Mouse (Mus musculus) stomach, postnatal 0 days (tissue): ENCODE data around the gene Ptprcap. TPM values are rescaled to one million over a fixed set of nuclear protein-coding genes. Genes with fewer than 3 reads are reported as not detected.

ENCODE experiments used
- ATAC-seq: fragments of 200-750 bp; cut with Nextera tagmentation; 2 replicates; pipeline ENCODE4 v1.8.0; 2017; ENCODE audit not compliant: low FRiP score, low TSS enrichment
- DNase-seq: peaks from one replicate; pipeline ENCODE4 v3.0.0-alpha.2; 2016; ENCODE audit warnings: low spot score
- H3K27ac ChIP-seq: fragments of 300-500 bp; sonication (generic); replicated peaks from 2 replicates; pipeline ENCODE4 v1.5.1; 2014; ENCODE audit warnings: mild to moderate bottlenecking, control low read depth
- H3K27me3 ChIP-seq: fragments of 300-500 bp; sonication (generic); 2 replicates; pipeline ENCODE4 v1.6.1; 2014; ENCODE audit warnings: low read length; ENCODE audit not compliant: control insufficient read depth, insufficient read depth
- H3K36me3 ChIP-seq: fragments of 300-500 bp; sonication (generic); 2 replicates; pipeline ENCODE4 v1.6.1; 2014; ENCODE audit warnings: low read length, mixed read lengths; ENCODE audit not compliant: control insufficient read depth, insufficient read depth
- H3K4me1 ChIP-seq: fragments of 300-500 bp; sonication (generic); replicated peaks from 2 replicates; pipeline ENCODE4 v1.6.1; 2014; ENCODE audit warnings: antibody characterized with exemption; ENCODE audit not compliant: control insufficient read depth, insufficient read depth
- H3K4me2 ChIP-seq: fragments of 300-500 bp; sonication (generic); replicated peaks from 2 replicates; pipeline ENCODE4 v1.6.1; 2014; ENCODE audit warnings: low read depth, mild to moderate bottlenecking, control low read depth, moderate library complexity
- H3K4me3 ChIP-seq: fragments of 300-500 bp; sonication (generic); 2 replicates; pipeline ENCODE4 v1.5.1; 2014; ENCODE audit warnings: low read depth, low read length, control low read depth
- H3K9ac ChIP-seq: fragments of 300-500 bp; sonication (generic); 2 replicates; pipeline ENCODE4 v1.6.1; 2014; ENCODE audit warnings: mild to moderate bottlenecking, low read length, control low read depth, mixed read lengths
- H3K9me3 ChIP-seq: fragments of 300-500 bp; sonication (generic); 2 replicates; pipeline ENCODE4 v1.6.1; 2016; ENCODE audit warnings: low read length; ENCODE audit not compliant: control insufficient read depth
- CTCF ChIP-seq: IDR thresholded peaks from 2 replicates; pipeline ENCODE4 v1.5.1; 2016; ENCODE audit warnings: antibody characterized with exemption, low read depth, mild to moderate bottlenecking, moderate library complexity
- EP300 ChIP-seq: optimal IDR thresholded peaks from 2 replicates; pipeline ENCODE3; 2016; ENCODE audit warnings: antibody characterized with exemption
- WGBS: fragments of 180-500 bp; shearing (Covaris S2); extraction: QIAGEN DNeasy Blood & Tissue Kit; methylation state at CpG from one replicate; pipeline ENCODE4 v1.1.7; 2014; 5-methylcytosine and 5-hydroxymethylcytosine counted together
- polyA plus RNA-seq: library from polyadenylated mRNA; unstranded; fragments of >200 nt; fragmentation: Nextera tagmentation; extraction: Ambion mirVana; gene quantifications from 2 replicates; pipeline ENCODE4 v1.2.1, GENCODE M21; 2015

Ptprcap gene
- polyA plus RNA-seq, 1 experiment from 2014 or later = 1.3 TPM

GRCm38 (mm10) chr19:4155223-4156072 is 2.0 kb downstream of the Ptprcap start:
- no peaks in the 10 kb centered on the region for H3K9me3 ChIP-seq
- TF ChIP-seq EP300 (no peak), CTCF (no peak)
- 80% methylated on average over 6 of the region's 6 CpGs for WGBS
- no peak overlapping the region for H3K9ac ChIP-seq
- DNase-seq (no peak), ATAC-seq (no peak)
- no peak overlapping the region for H3K27ac ChIP-seq
- no peaks in the 10 kb centered on the region for H3K4me1 ChIP-seq
- no peak overlapping the region for H3K4me3 ChIP-seq
- no peaks in the 10 kb centered on the region for H3K27me3 ChIP-seq
- no peak overlapping the region for H3K4me2 ChIP-seq
- H3K36me3 ChIP-seq = peaks cover 34% of the 10 kb centered on the region

GRCm38 (mm10) chr19:4156073-4156579 is 2.7 kb downstream of the Ptprcap start:
- peaks cover 30% of the 10 kb centered on the region for H3K36me3 ChIP-seq

GRCm38 (mm10) chr19:4156771-4157170 is 3.4 kb downstream of the Ptprcap start:
- H3K4me3 ChIP-seq = no peak overlapping the region
- no peak overlapping the region for H3K27ac ChIP-seq
- TF ChIP-seq EP300 (no peak), CTCF (no peak)
- H3K27me3 ChIP-seq = no peaks in the 10 kb centered on the region
- WGBS = 90% methylated on average over 12 of the region's 12 CpGs
- H3K9me3 ChIP-seq = no peaks in the 10 kb centered on the region
- H3K4me1 ChIP-seq = no peaks in the 10 kb centered on the region
- peaks cover 33% of the 10 kb centered on the region for H3K36me3 ChIP-seq
- ATAC-seq (no peak), DNase-seq (no peak)
- H3K9ac ChIP-seq = no peak overlapping the region
- H3K4me2 ChIP-seq = no peak overlapping the region

More at GRCm38 (mm10) chr19:4156073-4156579, 2.7 kb downstream of the Ptprcap start:
- Histone ChIP-seq H3K4me2 (no peak overlapping the region), H3K4me1 (no peaks in the 10 kb centered on the region), H3K9ac (no peak overlapping the region), H3K4me3 (no peak overlapping the region), H3K27ac (no peak overlapping the region), H3K27me3 (no peaks in the 10 kb centered on the region), H3K9me3 (no peaks in the 10 kb centered on the region)
- TF ChIP-seq CTCF (no peak), EP300 (no peak)
- 71% methylated on average over 20 of the region's 20 CpGs for WGBS
- DNase-seq (no peak), ATAC-seq (no peak)

GRCm38 (mm10) chr19:4159049-4159448 is 5.6 kb downstream of the Ptprcap start:
- 95% methylated on average over 8 of the region's 8 CpGs for WGBS
- Histone ChIP-seq H3K27ac (no peak overlapping the region), H3K4me1 (no peaks in the 10 kb centered on the region), H3K4me3 (no peak overlapping the region), H3K4me2 (no peak overlapping the region), H3K27me3 (no peaks in the 10 kb centered on the region), H3K9me3 (no peaks in the 10 kb centered on the region), H3K36me3 (peaks cover 27% of the 10 kb centered on the region), H3K9ac (no peak overlapping the region)
- DNase-seq (no peak), ATAC-seq (no peak)
- TF ChIP-seq CTCF (no peak), EP300 (no peak)

DNA sequence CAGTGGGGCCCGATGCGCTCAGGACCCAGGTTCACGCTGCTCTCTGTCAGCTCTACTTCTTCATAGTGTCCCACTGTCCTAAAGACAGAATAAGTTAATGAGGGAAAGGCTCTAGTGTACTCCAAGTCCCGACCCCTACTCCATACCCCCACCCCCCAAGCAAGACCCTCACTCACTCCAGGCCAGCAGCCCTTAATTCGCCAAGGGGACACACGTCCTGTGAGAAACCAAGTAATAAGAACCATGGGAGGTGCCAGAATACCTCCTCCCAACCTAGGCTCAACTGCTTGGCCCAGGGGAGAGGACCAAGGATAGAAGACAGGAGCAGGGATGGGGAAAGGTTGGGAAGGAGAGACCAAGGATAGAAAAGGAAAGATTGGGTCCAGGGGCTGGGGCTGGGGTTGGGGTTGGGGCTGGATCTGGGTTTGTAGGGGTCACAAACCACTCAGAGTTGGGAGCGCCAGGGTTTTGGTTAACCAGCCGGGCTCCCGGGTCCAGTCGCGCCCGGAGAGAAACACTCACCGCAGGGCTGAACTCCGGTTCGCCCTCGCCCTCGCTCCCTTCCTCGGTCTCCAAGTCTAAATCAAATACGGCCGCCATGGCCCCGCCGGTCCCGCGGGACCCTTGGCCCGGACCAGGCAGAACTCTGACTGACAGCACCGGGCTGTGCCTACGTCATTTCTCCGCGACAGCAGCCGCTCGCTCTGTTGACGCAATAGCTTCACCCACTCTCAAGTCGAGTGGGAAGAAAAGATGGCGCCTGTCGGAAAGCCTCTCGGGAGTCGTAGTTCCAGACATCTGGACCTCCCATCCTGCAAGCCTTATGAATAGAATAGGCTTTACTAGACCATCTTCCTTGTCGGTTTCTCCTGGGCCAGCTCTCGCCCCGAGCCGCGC is 9.5 kb downstream of the Ptprcap start, which contains the start of gene Rps6kb2:
Rps6kb2 (minus strand) TSS at position 709 of the 897 bp plus-strand sequence.
- no peaks in the 10 kb centered on the region for H3K27me3 ChIP-seq
- peak within 1 kb of the TSS; percentile 80 for H3K9ac ChIP-seq
- TF ChIP-seq EP300 = no peak
- no peak for TF ChIP-seq CTCF
- 7% methylated on average over 41 of the region's 42 CpGs for WGBS
- peak; percentile 86 for ATAC-seq
- H3K9me3 ChIP-seq = no peaks in the 10 kb centered on the region
- 0 out of 2 replicates have a peak within 1 kb of the TSS, but pooled peaks have one; percentile 40 for H3K27ac ChIP-seq
- H3K36me3 ChIP-seq = peaks cover 19% of the 10 kb centered on the region
- peak within 1 kb of the TSS; percentile 95 for H3K4me2 ChIP-seq
- DNase-seq = peak; percentile 95
- peak within 1 kb of the TSS; percentile 70 for H3K4me3 ChIP-seq
- H3K4me1 ChIP-seq = no peaks in the 10 kb centered on the region
